Mouse (Mus musculus): ENCODE measurements at regions not wholly inside any gene's neighbourhood (a gene's known extent, or its start where the extent isn't known, plus 50 kb on each side); places are given as distances from the start of the nearest gene placed in this dataset.

- no peaks in the 10 kb centered on the region for H3K27me3 ChIP-seq
- no peak for ATAC-seq (ENCODE audit: borderline replicate concordance, extremely low read depth, low FRiP score, low TSS enrichment)
Observed at GRCm38 (mm10) chr12:25332384-25333035, 235.6 kb upstream of the Id2 start.

GRCm38 (mm10) chr12:25330004-25330708 is 233.2 kb upstream of the Id2 start:
- Histone ChIP-seq H3K4me2 (no peak overlapping the region), H3K9me3 (no peaks in the 10 kb centered on the region), H3K4me3 (no peak overlapping the region), H3K9ac (no peak overlapping the region), H3K4me1 (0 out of 2 replicates have a peak, but pooled peaks cover 3% of the 10 kb centered on the region), H3K27ac (no peak overlapping the region), H3K36me3 (no peaks in the 10 kb centered on the region), H3K27me3 (no peaks in the 10 kb centered on the region)
- WGBS, result 57% methylated on average over 5 of the region's 5 CpGs
- ATAC-seq (ENCODE audit: borderline replicate concordance, extremely low read depth, low FRiP score, low TSS enrichment), result no peak

More at GRCm38 (mm10) chr12:25332384-25333035, 235.6 kb upstream of the Id2 start:
- no peaks in the 10 kb centered on the region for H3K36me3 ChIP-seq
- no peak overlapping the region for H3K27ac ChIP-seq
- H3K9me3 ChIP-seq, result no peaks in the 10 kb centered on the region
- no peak overlapping the region for H3K9ac ChIP-seq
- no peak overlapping the region for H3K4me2 ChIP-seq
- 0 out of 2 replicates have a peak, but pooled peaks cover 3% of the 10 kb centered on the region for H3K4me1 ChIP-seq
- H3K4me3 ChIP-seq, result no peak overlapping the region
- 85% methylated on average over 11 of the region's 11 CpGs for WGBS

- H3K36me3 ChIP-seq, result no peaks in the 10 kb centered on the region
- H3K9me3 ChIP-seq, result no peaks in the 10 kb centered on the region
- H3K4me2 ChIP-seq, result no peak overlapping the region
- ATAC-seq (ENCODE audit: borderline replicate concordance, extremely low read depth, low FRiP score, low TSS enrichment), result no peak
- no peak overlapping the region for H3K9ac ChIP-seq
- no peak overlapping the region for H3K27ac ChIP-seq
- no peak overlapping the region for H3K4me3 ChIP-seq
- WGBS, result 84% methylated on average over 3 of the region's 3 CpGs
- no peaks in the 10 kb centered on the region for H3K27me3 ChIP-seq
- H3K4me1 ChIP-seq, result 0 out of 2 replicates have a peak, but pooled peaks cover 3% of the 10 kb centered on the region
Observed at GRCm38 (mm10) chr12:25325901-25326300, 229.0 kb upstream of the Id2 start.

- Histone ChIP-seq H3K4me2 (no peak overlapping the region), H3K9me3 (no peaks in the 10 kb centered on the region), H3K9ac (no peak overlapping the region), H3K36me3 (no peaks in the 10 kb centered on the region), H3K27ac (no peak overlapping the region), H3K4me1 (peaks cover under 1% of the 10 kb centered on the region; the same call in 1 of the 2 replicates), H3K27me3 (no peaks in the 10 kb centered on the region), H3K4me3 (no peak overlapping the region)
- 74% methylated on average over 1 of the region's 1 CpGs for WGBS
- ATAC-seq (ENCODE audit: borderline replicate concordance, extremely low read depth, low FRiP score, low TSS enrichment), result no peak
Observed at GRCm38 (mm10) chr12:25323171-25323570, 226.2 kb upstream of the Id2 start.

- Histone ChIP-seq H3K27ac (no peak overlapping the region), H3K36me3 (no peaks in the 10 kb centered on the region), H3K4me1 (peaks cover 3% of the 10 kb centered on the region; the same call in 1 of the 2 replicates), H3K27me3 (no peaks in the 10 kb centered on the region), H3K4me3 (no peak overlapping the region), H3K9me3 (no peaks in the 10 kb centered on the region), H3K4me2 (no peak overlapping the region), H3K9ac (no peak overlapping the region)
- no peak for ATAC-seq (ENCODE audit: borderline replicate concordance, extremely low read depth, low FRiP score, low TSS enrichment)
- WGBS, result 88% methylated on average over 3 of the region's 3 CpGs
Observed at GRCm38 (mm10) chr12:25320262-25320767, 223.4 kb upstream of the Id2 start.

GRCm38 (mm10) chr12:25319846-25320245 is 222.9 kb upstream of the Id2 start:
- Histone ChIP-seq H3K4me3 (no peak overlapping the region), H3K27me3 (no peaks in the 10 kb centered on the region), H3K9ac (no peak overlapping the region), H3K27ac (no peak overlapping the region), H3K36me3 (no peaks in the 10 kb centered on the region), H3K9me3 (no peaks in the 10 kb centered on the region), H3K4me2 (no peak overlapping the region), H3K4me1 (peaks cover 3% of the 10 kb centered on the region; the same call in 1 of the 2 replicates)
- 83% methylated on average over 2 of the region's 2 CpGs for WGBS
- ATAC-seq (ENCODE audit: borderline replicate concordance, extremely low read depth, low FRiP score, low TSS enrichment), result no peak

GRCm38 (mm10) chr12:25318072-25318671 is 221.2 kb upstream of the Id2 start:
- no peak overlapping the region for H3K9ac ChIP-seq
- H3K36me3 ChIP-seq, result no peaks in the 10 kb centered on the region
- H3K9me3 ChIP-seq, result no peaks in the 10 kb centered on the region
- H3K4me3 ChIP-seq, result no peak overlapping the region
- no peak for ATAC-seq (ENCODE audit: borderline replicate concordance, extremely low read depth, low FRiP score, low TSS enrichment)
- H3K4me2 ChIP-seq, result no peak overlapping the region
- no peak overlapping the region for H3K27ac ChIP-seq
- WGBS, result 53% methylated on average over 4 of the region's 4 CpGs
- H3K27me3 ChIP-seq, result no peaks in the 10 kb centered on the region
- H3K4me1 ChIP-seq, result peaks cover 3% of the 10 kb centered on the region; the same call in 1 of the 2 replicates

GRCm38 (mm10) chr12:25315969-25316368 is 219.0 kb upstream of the Id2 start:
- Histone ChIP-seq H3K27me3 (no peaks in the 10 kb centered on the region), H3K27ac (no peak overlapping the region), H3K4me2 (no peak overlapping the region), H3K4me1 (peaks cover 13% of the 10 kb centered on the region; the same call in 1 of the 2 replicates), H3K9ac (no peak overlapping the region), H3K4me3 (no peak overlapping the region), H3K36me3 (no peaks in the 10 kb centered on the region), H3K9me3 (no peaks in the 10 kb centered on the region)
- no peak for ATAC-seq (ENCODE audit: borderline replicate concordance, extremely low read depth, low FRiP score, low TSS enrichment)
- 80% methylated on average over 1 of the region's 1 CpGs for WGBS

GRCm38 (mm10) chr12:25313212-25313611 is 216.3 kb upstream of the Id2 start:
- Histone ChIP-seq H3K4me1 (peaks cover 24% of the 10 kb centered on the region), H3K27ac (no peak overlapping the region), H3K4me2 (no peak overlapping the region), H3K27me3 (no peaks in the 10 kb centered on the region), H3K9me3 (no peaks in the 10 kb centered on the region), H3K4me3 (no peak overlapping the region), H3K9ac (no peak overlapping the region), H3K36me3 (no peaks in the 10 kb centered on the region)
- no peak for ATAC-seq (ENCODE audit: borderline replicate concordance, extremely low read depth, low FRiP score, low TSS enrichment)

- H3K9me3 ChIP-seq, result no peaks in the 10 kb centered on the region
- H3K36me3 ChIP-seq, result no peaks in the 10 kb centered on the region
- H3K4me3 ChIP-seq, result no peak overlapping the region
- no peak overlapping the region for H3K9ac ChIP-seq
- no peak overlapping the region for H3K4me2 ChIP-seq
- no peak for ATAC-seq (ENCODE audit: borderline replicate concordance, extremely low read depth, low FRiP score, low TSS enrichment)
- no peaks in the 10 kb centered on the region for H3K27me3 ChIP-seq
- peaks cover 21% of the 10 kb centered on the region for H3K4me1 ChIP-seq
- 67% methylated on average over 2 of the region's 2 CpGs for WGBS
- peak overlapping the region; percentile 69 for H3K27ac ChIP-seq
Observed at GRCm38 (mm10) chr12:25312390-25312789, 215.4 kb upstream of the Id2 start.

- peak overlapping the region; percentile 69 for H3K27ac ChIP-seq
- ATAC-seq (ENCODE audit: borderline replicate concordance, extremely low read depth, low FRiP score, low TSS enrichment), result no peak
- WGBS, result 88% methylated on average over 7 of the region's 7 CpGs
Observed at GRCm38 (mm10) chr12:25311728-25312127, 214.8 kb upstream of the Id2 start.

More at GRCm38 (mm10) chr12:25311728-25312127, 214.8 kb upstream of the Id2 start:
- no peaks in the 10 kb centered on the region for H3K9me3 ChIP-seq
- no peak overlapping the region for H3K4me3 ChIP-seq
- no peak overlapping the region for H3K9ac ChIP-seq
- no peaks in the 10 kb centered on the region for H3K36me3 ChIP-seq
- H3K4me2 ChIP-seq, result no peak overlapping the region
- no peaks in the 10 kb centered on the region for H3K27me3 ChIP-seq
- peaks cover 21% of the 10 kb centered on the region for H3K4me1 ChIP-seq
